Mouse (Mus musculus) mesoderm, embryonic 11.5 days (tissue): ENCODE measurements around the gene Zfp319.
A peak's percentile ranks its signal among the peaks of the same experiment; 100 is the strongest.

Experiments
- DNase-seq: peaks from one replicate; pipeline ENCODE4 v3.0.0-alpha.2; 2012; ENCODE audit warnings: low read depth, low spot score

Gene Zfp319

DNA sequence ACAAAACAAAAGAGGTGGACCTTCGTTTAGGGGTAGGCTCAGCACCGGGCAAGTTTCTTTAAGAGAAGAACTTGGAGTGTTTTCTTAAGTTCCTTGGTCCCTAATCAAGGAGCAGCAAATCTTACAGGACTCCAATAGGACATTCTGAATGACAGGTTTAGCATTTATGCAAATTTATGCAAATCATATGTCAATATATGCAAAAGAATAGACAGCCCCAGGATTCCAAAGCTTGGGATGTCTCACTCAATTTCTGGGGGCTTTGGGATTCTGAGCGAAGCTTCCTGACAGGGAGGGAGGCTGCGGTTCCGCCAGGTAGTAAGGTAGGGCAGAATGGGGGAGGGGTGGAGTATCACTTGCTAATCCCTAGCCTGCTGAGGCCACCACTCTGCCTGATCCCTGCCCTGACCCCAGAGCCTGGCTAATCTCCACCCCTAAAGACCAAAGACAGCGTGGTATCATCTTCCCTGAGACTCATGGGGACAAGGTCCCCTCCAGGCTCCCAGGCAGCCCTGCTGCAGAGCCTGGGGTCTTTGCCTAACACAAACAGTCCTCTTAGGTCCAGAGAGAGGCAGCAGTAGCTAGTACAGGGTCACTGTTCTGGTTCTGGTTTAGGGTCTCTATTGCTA, 21.3 kb downstream of the Zfp319 start, which contains the start of gene Tepp:
TSS of gene Tepp (plus strand) at position 225 of the 629 bp plus-strand sequence.
- no peak for DNase-seq

DNA sequence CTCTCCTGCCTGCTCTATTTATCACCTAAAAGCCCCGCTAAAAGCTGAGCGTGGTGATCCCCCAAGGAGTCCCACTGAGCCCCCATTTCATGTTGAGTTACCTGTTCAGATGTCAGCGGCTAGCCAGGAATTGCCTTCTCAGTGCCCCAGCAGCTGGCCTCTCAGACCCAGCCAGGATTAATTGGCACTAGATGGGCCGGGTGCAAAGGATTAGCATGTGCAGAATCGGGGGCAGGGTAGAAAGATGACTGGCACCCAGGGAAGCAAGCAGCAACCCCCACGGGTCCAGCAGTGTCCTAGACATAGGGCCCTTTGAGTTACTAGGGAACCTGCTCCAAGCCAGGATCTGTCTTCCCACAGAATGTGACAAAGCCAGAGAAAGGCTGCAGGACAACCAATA, 25.3 kb downstream of the Zfp319 start, which contains the start of gene Cngb1:
TSS of gene Cngb1 (minus strand) at position 155 of the 400 bp plus-strand sequence.
- no peak for DNase-seq

DNA sequence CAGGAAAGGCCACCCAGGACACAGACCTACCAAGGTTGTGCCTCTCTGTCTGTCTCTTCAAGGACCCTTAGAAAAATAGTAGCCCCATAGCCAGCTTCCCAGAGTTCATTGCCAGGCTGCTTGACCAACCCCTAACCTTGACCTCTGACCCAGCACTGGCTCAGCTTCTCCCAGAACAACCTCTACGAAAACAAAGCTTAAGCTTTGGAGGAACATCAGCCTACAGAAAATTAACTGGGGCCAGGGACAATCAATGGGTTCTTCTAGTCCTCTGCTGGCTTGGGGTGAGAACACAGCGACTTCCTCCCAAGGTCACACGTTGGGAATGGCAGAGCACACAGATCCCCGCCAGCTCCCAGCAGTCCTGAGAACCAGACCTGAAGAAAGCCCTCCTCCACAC, 26.2 kb downstream of the Zfp319 start:
- no peak for DNase-seq

DNA sequence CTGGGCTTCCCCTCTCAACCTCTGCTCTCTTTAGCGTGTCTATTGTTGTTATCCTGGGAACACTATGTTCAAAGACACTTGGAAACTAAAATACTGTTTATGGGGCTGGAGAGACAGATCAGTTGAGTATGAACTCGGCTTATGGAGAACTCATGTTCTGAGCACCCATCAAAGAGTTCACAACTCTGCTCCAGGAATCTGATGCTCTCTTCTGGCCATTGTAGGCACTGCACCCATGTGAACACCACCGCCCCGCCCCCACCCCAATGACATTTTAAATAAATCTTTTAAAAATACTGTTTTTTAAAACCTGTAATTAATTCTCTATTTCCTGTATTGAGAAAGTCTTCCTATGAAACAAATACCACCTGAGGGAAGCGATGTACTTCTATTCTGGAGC, 29.3 kb downstream of the Zfp319 start:
- DNase-seq: peak; percentile 34

DNA sequence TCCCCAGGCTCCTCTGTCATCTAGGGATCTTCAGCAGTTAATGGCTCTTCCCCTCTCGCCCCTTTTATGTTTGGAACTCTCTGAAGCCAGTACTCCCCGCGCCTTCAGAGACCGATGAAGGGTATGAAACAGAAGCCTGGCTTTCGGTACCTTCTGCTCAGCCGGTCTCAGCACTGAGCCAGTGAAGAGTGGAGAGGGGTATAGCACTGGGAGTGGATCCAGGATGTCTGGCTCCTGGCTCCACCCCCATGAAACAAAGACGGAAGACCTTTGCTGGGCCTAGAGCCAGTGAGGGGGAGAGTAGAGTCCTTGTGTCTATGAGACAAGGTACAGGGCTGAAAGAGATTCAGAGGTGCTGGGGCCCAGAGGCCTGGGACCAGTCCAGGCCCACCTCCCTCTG, 37.9 kb downstream of the Zfp319 start:
- DNase-seq: no peak

DNA sequence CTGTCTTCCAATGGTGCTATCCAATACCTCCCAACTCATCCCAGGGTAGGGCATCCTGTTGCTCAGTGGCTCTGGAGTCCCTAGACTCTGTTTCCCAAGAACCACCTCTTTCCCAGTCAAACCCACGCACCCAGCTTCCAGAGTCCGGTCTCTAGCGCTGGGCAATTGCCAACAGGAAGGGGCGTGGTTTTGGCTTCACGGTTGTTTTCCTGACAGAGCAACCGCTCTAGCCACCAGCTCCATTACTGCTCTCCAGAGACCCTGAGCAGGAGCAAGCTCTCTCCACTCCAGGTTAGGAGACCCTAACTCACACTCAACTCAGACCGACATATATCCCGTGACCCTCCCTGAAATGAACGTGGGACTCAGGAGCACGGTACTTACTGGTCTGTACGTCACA, 38.6 kb downstream of the Zfp319 start:
- no peak for DNase-seq

DNA sequence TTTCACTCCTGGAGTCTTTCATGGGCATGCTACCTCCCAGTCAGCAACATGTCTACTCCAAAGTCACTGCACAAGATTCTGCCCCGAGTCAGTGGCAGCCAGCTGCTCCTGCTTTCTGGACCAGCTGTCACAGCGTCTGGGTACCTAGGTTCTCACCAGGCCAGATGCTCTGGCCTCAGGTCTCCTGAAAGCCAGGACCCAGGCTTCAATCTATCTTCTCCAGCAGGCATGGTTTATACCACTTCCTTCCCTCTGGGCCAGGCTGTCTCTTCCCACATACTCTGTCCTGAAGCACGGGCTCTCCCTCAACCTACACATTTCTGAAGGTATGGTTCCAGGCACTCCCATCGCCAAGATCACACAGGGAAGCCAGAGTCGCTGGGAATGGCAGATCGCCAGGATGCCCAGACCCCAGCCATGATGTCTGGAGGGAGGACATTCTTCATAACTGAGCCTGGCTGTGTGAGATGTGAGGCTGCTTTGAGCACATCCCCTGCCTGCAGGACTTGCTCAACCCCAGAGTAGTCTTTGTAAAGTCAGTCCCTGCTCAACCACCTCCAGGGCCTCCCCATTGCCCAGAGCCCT, 42.6 kb downstream of the Zfp319 start:
- DNase-seq: no peak

DNA sequence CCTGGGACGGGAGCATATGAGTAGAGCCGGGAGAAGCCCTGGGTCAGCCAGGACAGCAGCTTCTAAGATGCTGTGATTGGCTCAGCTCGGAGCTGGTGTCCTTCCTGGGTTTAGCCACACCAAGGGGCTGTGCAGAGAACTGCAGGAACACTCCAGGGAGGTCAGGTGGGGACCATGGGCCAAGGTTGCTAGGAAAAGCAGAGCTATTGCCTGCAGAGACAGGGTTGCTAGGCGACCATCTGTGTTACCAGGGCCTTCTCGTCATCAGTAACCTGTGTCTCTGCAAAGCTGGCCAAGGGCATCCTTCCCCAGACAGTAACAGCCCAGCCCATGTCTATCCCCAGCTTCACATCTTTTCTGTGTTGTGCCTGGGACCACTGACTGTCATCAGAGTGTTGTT, 50.3 kb downstream of the Zfp319 start:
- DNase-seq: peak; percentile 14
